Mouse (Mus musculus) heart, adult 2 months (tissue): Measurements from ENCODE around the gene Coro1c.

Experiments used
- CTCF ChIP-seq: fragments of 200-600 bp; IDR thresholded peaks from 2 replicates; pipeline ENCODE4 v1.8.1; 2022; ENCODE audit warnings: antibody characterized with exemption, mild to moderate bottlenecking, moderate library complexity
- POLR2A ChIP-seq: fragments of 200-500 bp; IDR thresholded peaks from 2 replicates; pipeline ENCODE4 v1.6.1; 2011; ENCODE audit warnings: mild to moderate bottlenecking, low read depth, low read length, control low read depth; ENCODE audit not compliant: insufficient read depth

- TF ChIP-seq POLR2A (no peak), CTCF (no peak)
Measured at GRCm38 (mm10) chr5:113829566-113830291, 78.8 kb downstream of the Coro1c start.
